Mouse (Mus musculus) kidney, adult 2 months (tissue): ENCODE results near the gene Dync1li2.

ENCODE experiments used
- CTCF ChIP-seq: fragments of 200-500 bp; conservative IDR thresholded peaks from 2 replicates; pipeline ENCODE4 v1.5.1; 2011; ENCODE audit warnings: low read depth, mild to moderate bottlenecking, control low read depth, low read length, moderate library complexity, mixed read lengths; ENCODE audit not compliant: insufficient read depth, insufficient read length
- POLR2A ChIP-seq: fragments of 200-500 bp; IDR thresholded peaks from one replicate; pipeline ENCODE4 v1.6.1; 2011; ENCODE audit warnings: low read depth, low read length, control low read depth

GRCm38 (mm10) chr8:104380961-104381411, 61.9 kb downstream of the Dync1li2 start:
- no peak for TF ChIP-seq POLR2A
- no peak for TF ChIP-seq CTCF
